Mouse (Mus musculus) heart, adult 2 months (tissue): ENCODE results near the gene Otud4.

Experiments used
- EP300 ChIP-seq: fragments of 200-500 bp; IDR thresholded peaks from 2 replicates; pipeline ENCODE4 v1.6.1; 2011; ENCODE audit warnings: low read depth, low read length, control low read depth; ENCODE audit not compliant: insufficient read depth
- POLR2A ChIP-seq: fragments of 200-500 bp; IDR thresholded peaks from 2 replicates; pipeline ENCODE4 v1.6.1; 2011; ENCODE audit warnings: mild to moderate bottlenecking, low read depth, low read length, control low read depth; ENCODE audit not compliant: insufficient read depth

- TF ChIP-seq EP300 (no peak), POLR2A (no peak)
Observed at GRCm38 (mm10) chr8:79637237-79637636, 2.2 kb upstream of the Otud4 start.
